Mouse (Mus musculus) E14TG2a.4 (cell line): Measurements from ENCODE around the gene Mkks.
A peak's percentile ranks its signal among the peaks of the same experiment; 100 is the strongest.
"Not testable (repeated sequence)": the region's sequence is repeated elsewhere in the genome, so short reads cannot be mapped to it uniquely, and the experiment has no call there.

Experiments used
- H3K27me3 ChIP-seq: 2 replicates; pipeline ENCODE4 v1.6.1; 2014; ENCODE audit warnings: low read length, control low read depth; ENCODE audit not compliant: insufficient read depth
- H3K36me3 ChIP-seq: 2 replicates; pipeline ENCODE4 v1.6.1; 2014; ENCODE audit warnings: low read length, control low read depth; ENCODE audit not compliant: insufficient read depth
- H3K4me1 ChIP-seq: replicated peaks from 2 replicates; pipeline ENCODE4 v1.6.1; 2014; ENCODE audit warnings: low read depth, low read length, control low read depth
- H3K4me3 ChIP-seq: replicated peaks from 2 replicates; pipeline ENCODE4 v1.5.1; 2014; ENCODE audit warnings: mild to moderate bottlenecking, low read length
- H3K9me3 ChIP-seq: 2 replicates; pipeline ENCODE4 v1.6.1; 2014; ENCODE audit warnings: low read length, control low read depth
- CTCF ChIP-seq: conservative IDR thresholded peaks from 2 replicates; pipeline ENCODE4 v1.5.1; 2014; ENCODE audit warnings: low read length
- NANOG ChIP-seq: IDR thresholded peaks from 2 replicates; pipeline ENCODE4 v1.6.1; 2014; ENCODE audit warnings: borderline replicate concordance, low read length, mixed read lengths
- POU5F1 ChIP-seq: IDR thresholded peaks from 2 replicates; pipeline ENCODE4 v1.6.1; 2014; ENCODE audit warnings: low read length, borderline replicate concordance

Gene Mkks

GRCm38 (mm10) chr2:136913021-136913420, 21.8 kb upstream of the Mkks start:
- H3K4me1 ChIP-seq: no peaks in the 10 kb centered on the region
- H3K9me3 ChIP-seq: no peaks in the 10 kb centered on the region
- TF ChIP-seq NANOG: no peak
- TF ChIP-seq CTCF: no peak
- no peak for TF ChIP-seq POU5F1
- no peaks in the 10 kb centered on the region for H3K27me3 ChIP-seq
- H3K4me3 ChIP-seq: no peak overlapping the region
- H3K36me3 ChIP-seq: no peaks in the 10 kb centered on the region

DNA sequence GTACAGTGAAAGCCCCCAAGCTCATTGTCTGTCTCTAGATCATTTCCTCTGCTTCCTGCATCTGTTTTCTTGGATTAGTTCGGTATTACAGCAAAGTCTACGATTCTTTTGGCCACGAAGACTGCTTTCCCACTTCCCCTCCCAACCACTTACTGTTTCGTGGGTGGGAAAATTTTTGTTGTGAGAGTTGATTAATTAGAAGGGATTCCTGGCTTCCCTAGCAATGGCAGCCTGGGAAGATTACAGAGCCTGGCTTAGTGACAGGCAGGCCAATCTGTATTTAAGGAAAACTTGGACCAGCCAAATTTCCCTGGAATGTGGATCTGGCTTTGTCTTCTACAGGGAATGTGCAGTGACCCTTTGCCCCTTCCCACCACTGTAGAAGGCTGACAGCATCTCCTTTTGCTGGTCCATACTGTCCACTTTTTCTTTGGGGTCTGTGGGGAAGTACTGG, 20.8 kb upstream of the Mkks start:
- TF ChIP-seq POU5F1 (no peak), CTCF (no peak), NANOG (no peak)
- H3K9me3 ChIP-seq: no peaks in the 10 kb centered on the region
- H3K4me1 ChIP-seq: no peaks in the 10 kb centered on the region
- H3K27me3 ChIP-seq: no peaks in the 10 kb centered on the region
- H3K36me3 ChIP-seq: no peaks in the 10 kb centered on the region
- H3K4me3 ChIP-seq: no peak overlapping the region

DNA sequence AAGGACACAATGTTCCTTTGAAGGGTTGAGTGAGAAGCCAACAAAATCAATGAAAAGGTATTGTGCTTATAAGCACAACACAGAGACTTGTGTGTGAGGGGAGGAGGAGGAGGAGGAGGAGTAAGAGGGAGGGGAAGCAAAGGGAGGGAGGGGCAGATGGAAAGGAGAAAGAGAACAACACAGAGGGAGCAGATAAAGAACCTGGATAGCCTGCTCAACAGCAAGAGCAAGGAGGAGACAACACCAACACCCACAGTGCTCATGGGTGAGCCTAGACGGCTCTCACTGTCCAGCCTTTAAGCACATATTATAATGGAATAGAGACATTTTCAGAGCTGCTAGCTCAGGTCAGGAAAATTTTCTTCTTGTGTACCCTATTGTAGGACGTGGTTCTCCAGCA, 18.1 kb upstream of the Mkks start:
- no peak for TF ChIP-seq NANOG
- H3K9me3 ChIP-seq: no peaks in the 10 kb centered on the region
- H3K27me3 ChIP-seq: no peaks in the 10 kb centered on the region
- H3K4me1 ChIP-seq: no peaks in the 10 kb centered on the region
- H3K36me3 ChIP-seq: no peaks in the 10 kb centered on the region; the same call in 1 of the 2 replicates
- no peak overlapping the region for H3K4me3 ChIP-seq

GRCm38 (mm10) chr2:136908596-136908995, 17.4 kb upstream of the Mkks start:
- no peaks in the 10 kb centered on the region; the same call in 1 of the 2 replicates for H3K36me3 ChIP-seq
- TF ChIP-seq POU5F1 (no peak), NANOG (no peak), CTCF (no peak)
- H3K27me3 ChIP-seq: no peaks in the 10 kb centered on the region
- no peak overlapping the region for H3K4me3 ChIP-seq
- no peaks in the 10 kb centered on the region for H3K9me3 ChIP-seq
- H3K4me1 ChIP-seq: no peaks in the 10 kb centered on the region

GRCm38 (mm10) chr2:136896131-136896530, 4.9 kb upstream of the Mkks start:
- TF ChIP-seq POU5F1 (no peak), NANOG (no peak), CTCF (no peak)

DNA sequence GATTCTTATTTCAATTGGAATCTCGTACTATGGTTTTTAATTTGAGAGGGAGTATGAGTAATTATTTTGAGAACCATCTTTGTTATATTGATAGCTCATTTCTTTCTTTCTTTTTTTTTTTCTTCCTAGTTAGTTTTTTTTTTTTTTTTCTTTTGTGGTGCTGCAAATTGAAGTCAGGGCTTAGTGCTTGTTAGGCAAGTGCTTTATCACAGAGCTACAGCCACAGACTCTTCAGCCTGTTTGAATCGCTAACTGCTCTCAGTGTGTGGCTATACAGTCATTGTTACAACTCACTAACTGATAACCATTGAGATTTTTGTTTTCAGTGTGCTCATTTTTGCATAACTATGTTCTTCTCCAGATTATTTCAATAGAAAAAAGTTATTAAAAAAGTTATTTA, 3.3 kb upstream of the Mkks start:
- Histone ChIP-seq H3K4me3 (no peak overlapping the region), H3K4me1 (peaks cover 14% of the 10 kb centered on the region), H3K9me3 (no peaks in the 10 kb centered on the region), H3K27me3 (no peaks in the 10 kb centered on the region), H3K36me3 (no peaks in the 10 kb centered on the region)
- TF ChIP-seq CTCF (no peak), POU5F1 (no peak), NANOG (no peak)

More at GRCm38 (mm10) chr2:136896131-136896530, 4.9 kb upstream of the Mkks start:
- Histone ChIP-seq H3K9me3 (no peaks in the 10 kb centered on the region), H3K36me3 (no peaks in the 10 kb centered on the region), H3K4me1 (peaks cover 7% of the 10 kb centered on the region), H3K4me3 (no peak overlapping the region), H3K27me3 (no peaks in the 10 kb centered on the region)

DNA sequence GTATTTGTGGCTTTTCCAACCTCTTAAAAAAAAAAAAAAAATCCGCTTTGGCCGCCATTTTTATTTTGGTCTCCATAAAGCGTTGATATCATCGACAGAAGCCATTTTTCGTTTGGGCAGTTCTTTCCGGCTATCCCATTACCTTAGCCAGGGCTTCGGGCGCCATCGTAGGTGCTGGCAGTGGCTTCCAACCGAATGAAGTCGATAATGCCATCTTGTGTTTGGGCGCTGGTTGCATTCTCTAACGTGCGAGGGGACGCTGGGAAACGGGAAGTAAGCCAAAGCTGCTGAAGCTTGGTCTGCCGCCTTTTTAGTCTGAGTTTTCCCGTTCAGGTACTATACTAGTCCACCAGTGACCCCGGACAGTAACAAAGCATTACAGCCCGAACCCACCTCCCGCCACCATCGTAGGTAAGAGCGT, 772 bp upstream of the Mkks start:
- H3K4me1 ChIP-seq: peaks cover 14% of the 10 kb centered on the region
- H3K36me3 ChIP-seq: peaks cover 14% of the 10 kb centered on the region; the same call in 1 of the 2 replicates
- H3K9me3 ChIP-seq: no peaks in the 10 kb centered on the region
- no peaks in the 10 kb centered on the region for H3K27me3 ChIP-seq
- H3K4me3 ChIP-seq: peak overlapping the region; percentile 89
- TF ChIP-seq CTCF (no peak), POU5F1 (no peak), NANOG (no peak)

- H3K36me3 ChIP-seq: peaks cover 24% of the 10 kb centered on the region
- not testable (repeated sequence) for H3K27me3 ChIP-seq, H3K9me3 ChIP-seq
- peak overlapping the region; percentile 89 for H3K4me3 ChIP-seq
- peaks cover 14% of the 10 kb centered on the region for H3K4me1 ChIP-seq
These were observed 497 bp downstream of the Mkks start for GRCm38 (mm10) chr2:136890716-136891067.

GRCm38 (mm10) chr2:136886846-136887245, 4.3 kb downstream of the Mkks start:
- no peaks in the 10 kb centered on the region for H3K27me3 ChIP-seq
- H3K4me3 ChIP-seq: no peak overlapping the region
- peaks cover 8% of the 10 kb centered on the region for H3K4me1 ChIP-seq
- TF ChIP-seq POU5F1 (no peak), CTCF (0 out of 2 replicates have a peak, but pooled peaks have one; percentile 3)
- no peaks in the 10 kb centered on the region for H3K9me3 ChIP-seq
- peaks cover 55% of the 10 kb centered on the region for H3K36me3 ChIP-seq
